Mouse (Mus musculus) CD8-positive naive resting alpha-beta T cell, adult 2 months (primary cell): ENCODE results near the gene Cpox.

ENCODE experiments used
- DNase-seq, 2 experiments: peaks; one replicate each; pipeline ENCODE4 v3.0.0; 2022; ENCODE audit warnings: low read depth in 2 of 2, low spot score in 2 of 2

Cpox gene

DNA sequence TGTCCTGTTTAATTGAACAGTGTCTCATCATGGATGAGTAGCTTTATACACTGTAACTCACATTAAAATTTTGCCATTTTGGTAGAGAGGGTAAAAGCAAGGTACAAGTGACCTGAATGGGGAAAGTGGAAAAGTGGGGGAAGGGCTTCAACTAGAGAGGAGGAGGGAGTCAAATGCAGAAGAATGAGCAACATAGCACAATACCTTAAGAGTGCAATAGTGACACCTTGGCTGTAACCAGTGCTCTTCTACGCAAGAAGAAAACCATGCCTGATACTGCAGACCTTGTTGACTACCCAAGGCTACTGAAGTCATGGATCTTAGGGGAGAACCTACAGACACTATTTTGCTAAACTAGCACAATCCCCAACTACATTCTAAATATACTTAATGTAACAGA, 27.2 kb downstream of the Cpox start:
- DNase-seq: no peak

- DNase-seq: no peak
Observed at GRCm38 (mm10) chr16:58700174-58700573, 30.1 kb downstream of the Cpox start.

DNA sequence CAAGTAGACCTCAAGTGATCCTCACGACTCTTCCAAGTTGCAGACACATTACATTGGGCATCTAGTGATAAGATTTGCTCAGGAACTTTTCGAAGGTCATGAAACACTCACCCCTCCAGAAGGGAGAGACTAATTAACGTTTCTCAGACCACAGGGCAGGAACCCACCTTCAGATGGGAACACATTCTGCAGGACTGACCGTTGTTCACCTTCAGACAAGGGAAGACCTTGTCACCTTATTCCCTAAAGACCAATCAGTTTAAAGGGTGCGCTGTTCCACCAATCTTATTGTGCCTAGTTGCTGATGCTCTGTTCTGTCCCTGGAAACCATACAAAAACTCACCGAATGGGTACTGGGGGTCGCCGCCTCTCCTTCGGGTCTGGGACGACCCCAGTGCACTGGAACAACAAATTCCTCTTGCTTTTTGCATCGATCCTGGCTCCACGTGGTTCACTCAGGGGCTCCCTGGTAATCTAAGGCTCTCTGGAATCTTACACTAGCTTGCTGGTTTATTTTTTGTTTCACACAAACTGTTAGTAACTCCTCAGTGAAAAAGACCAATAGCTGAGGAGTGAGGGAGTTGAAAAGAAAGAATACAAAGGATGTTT, 30.8 kb downstream of the Cpox start:
- no peak for DNase-seq

DNA sequence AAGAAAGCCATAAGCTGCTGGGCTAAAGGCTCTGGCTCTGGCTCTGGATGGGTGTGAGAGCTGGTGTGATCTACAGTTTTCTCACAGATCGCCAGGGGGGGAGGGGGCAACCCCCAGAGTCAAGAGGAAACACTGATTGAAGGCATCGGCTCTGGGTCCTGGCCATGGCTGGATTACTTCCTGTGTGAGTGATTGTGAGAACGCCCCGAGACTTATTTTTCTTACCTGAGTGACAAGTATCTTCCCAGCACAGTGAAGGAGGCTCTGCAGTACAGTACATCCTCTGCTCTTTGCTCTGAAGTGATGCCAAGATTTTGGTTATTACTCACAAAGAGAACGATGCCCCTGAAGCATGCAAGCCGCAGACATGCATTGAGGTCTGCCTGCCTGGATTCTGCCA, 31.7 kb downstream of the Cpox start:
- DNase-seq: no peak

DNA sequence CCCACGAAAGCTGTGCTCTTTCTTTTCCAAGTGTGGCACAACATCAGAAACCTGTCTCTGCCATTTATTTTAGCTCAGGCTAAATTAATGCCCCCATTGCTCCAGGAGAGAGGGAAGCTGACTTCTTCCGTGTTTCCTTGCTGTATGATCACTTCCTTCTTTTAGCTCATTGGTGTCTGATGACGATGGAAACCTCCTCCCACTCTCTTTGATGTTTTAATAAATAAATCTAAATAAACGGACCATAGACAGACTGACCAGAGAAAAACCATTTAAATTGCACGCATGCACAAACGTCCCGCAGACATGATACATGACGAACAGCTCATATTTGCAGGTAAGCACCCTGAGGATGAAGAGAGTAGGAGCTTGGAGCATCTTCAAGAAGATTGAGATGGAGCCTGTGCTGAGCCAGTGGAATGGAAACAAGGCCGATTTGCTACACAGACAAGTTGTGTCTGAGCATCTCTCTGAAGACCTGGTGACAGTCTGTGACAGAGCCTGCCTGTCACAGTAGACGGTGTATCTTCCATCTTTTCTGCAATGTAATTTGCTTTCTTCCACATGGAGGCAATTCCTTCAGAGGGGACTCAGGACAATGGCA, 32.3 kb downstream of the Cpox start:
- DNase-seq: no peak

DNA sequence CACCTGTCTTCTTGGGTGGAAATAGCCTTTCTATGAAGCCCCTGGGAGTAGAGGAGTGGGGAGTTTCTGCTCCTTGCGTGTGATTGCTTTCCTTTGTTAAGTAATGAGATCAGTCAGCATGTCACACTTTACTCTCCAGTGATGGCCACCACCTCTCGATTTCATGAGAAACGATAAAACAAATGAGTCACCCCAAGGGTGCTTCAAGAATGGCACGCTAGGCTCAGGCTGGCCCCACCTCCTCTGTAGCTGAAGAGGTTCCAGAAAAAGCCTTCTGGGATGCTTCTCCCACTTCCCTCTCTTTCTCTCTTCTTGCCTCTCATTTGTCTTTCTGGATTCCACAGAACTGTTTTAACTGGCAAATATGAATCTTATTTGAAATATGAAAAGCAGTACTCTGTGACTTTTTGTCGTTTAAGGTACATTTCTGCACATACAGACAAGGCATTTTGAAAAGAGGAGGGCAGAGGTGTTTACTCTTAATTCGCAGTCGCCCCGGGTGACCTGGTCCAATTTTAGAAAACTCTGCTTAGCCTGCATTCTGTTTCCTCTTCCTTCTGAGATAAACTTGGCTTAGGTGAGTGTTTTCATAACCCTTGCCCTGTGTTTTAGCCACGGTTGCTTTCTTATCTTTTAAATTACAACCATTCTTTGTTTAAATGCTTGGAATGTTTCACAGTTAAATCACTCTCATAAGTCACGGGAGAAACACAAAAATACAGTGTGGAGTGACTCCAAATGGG, 33.5 kb downstream of the Cpox start:
- DNase-seq: no peak

DNA sequence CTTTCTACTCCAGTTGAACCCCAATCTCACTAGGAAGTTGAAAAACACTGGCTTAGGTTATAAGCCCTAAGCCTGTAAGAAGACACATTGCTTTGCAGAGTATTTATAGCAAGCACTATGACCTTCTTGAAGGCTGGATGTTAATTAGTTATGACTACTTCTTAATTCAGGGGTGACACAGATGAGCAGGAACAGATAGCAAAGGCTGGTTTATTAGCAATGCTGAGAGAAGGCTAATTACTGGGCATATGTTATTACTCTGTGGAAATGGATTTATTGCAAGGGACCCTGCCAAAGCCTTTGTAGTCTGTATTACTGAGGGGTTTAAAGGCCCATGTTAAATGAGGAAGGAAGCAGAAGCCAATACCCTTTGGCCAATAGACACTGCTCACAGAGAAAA, 34.9 kb downstream of the Cpox start:
- DNase-seq: no peak

DNA sequence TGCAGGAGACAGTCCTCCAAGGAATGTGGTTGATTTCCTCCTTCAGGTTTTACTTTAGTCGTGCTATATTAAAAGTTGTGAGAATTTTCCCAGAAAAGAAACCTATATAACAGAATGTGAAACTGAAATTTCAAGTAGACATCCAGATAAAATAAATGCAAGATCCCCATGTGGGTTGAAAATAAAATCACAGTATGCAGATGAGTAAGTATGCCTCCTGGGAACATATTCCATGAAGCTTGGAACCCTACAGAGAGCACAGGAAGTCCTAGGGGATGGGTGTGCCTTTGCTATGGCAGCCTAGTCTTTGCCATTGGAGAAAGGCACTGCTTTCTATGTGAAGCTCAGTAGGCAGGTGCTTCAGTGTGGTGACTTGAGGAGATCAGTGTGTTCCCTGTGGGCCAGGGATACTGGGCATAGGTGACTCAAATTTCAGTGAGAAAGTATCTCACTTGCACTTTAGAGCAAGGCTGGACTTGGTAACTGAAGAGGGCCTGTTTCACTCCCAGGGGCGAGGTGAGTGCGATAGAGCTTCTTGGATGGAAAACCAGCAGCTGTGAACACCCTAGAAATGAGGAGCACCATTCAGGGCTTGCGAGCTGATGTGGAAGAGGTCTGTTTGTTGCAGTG, 37.3 kb downstream of the Cpox start:
- no peak for DNase-seq

GRCm38 (mm10) chr16:58708601-58709475, 38.7 kb downstream of the Cpox start:
- DNase-seq: no peak

GRCm38 (mm10) chr16:58709536-58709935, 39.4 kb downstream of the Cpox start:
- DNase-seq: no peak

DNA sequence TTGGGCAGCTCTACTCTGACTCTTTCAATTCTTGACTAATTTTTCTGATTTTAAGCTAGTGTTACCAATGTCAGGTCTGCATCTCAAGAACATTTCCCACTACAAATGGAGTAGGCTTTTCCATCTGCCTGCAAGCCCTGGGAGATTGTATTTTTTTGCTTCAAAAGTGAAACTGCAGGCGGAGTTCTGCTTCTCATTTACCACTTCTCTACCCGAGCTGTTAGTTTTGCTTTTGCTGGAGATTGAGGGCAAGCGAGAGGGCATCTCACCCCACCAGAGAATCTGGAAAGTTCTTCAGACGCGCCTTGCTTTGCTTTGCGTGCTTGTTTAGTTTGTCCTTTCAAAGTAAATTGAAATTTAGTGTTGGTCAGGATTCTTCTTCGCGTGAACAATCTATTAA, 42.1 kb downstream of the Cpox start:
- no peak for DNase-seq

- no peak for DNase-seq
Observed at GRCm38 (mm10) chr16:58713128-58713527, 43.0 kb downstream of the Cpox start.

DNA sequence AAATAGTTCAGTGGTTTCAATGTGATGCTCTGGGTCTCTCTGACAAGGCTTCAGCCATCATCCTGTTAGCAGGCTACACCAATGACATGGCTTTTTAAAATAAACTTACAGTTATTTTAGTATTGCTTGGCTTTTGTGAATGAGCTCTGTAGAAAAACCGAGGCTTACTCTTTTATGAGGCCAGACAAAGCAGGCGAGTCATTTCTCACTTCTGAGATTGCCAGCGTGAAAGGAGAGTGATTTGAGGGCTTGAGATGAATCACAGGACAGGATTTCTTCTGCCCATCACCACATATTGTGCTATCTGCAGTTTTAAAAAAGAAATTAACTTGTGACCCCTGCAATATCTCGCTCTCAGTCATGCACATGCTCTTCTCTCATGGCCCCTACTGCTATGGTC, 44.9 kb downstream of the Cpox start:
- no peak for DNase-seq

GRCm38 (mm10) chr16:58718666-58719120, 48.6 kb downstream of the Cpox start, which contains the start of gene Gpr15:
Gene Gpr15, minus strand, starts transcription at chr16:58719070.
- peak in 1 of 2 experiments; percentile 6 for DNase-seq

GRCm38 (mm10) chr16:58722292-58722691, 52.2 kb downstream of the Cpox start:
- no peak for DNase-seq

DNA sequence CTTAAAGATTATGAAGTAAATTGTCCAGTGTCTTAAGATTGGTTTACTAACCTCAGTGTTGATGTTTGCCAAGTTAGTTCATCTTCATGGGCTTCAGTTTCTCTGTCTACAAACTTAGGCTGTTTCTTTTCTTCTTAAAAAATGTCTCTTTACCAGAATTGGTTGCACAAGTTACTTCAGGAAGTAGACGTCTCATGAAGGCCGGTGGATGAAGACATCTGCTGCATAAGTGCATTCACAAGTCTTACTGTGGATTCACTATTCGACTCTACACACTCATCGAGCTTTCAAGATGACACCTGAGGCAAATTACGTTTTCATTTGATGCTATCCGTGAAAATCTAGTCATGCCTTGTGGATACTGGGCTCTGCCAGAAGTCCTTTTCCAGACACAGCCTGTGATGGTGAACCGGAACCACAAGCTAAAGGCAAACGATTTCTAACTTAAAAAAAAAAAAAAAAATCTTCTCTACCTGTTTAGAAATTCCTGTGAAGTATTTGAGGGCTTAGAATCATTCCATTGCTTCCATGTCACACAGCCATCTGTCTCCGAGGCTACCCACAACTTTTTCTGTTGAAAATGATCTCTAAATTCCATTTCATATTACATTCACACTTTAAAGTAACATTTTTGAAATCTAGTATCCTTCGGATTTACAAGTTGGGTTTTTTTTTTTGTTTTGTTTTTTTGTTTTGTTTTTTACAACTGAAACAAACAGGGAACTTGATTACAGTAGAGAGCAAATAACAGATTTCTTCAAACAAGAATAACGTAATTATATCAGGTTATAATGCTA, 56.8 kb downstream of the Cpox start:
- DNase-seq: no peak

- peak; percentile 93 for DNase-seq
Observed at GRCm38 (mm10) chr16:58727477-58728131, 57.5 kb downstream of the Cpox start, which contains the start of gene Cldnd1. Gene Cldnd1, plus strand, starts transcription at chr16:58727910.

DNA sequence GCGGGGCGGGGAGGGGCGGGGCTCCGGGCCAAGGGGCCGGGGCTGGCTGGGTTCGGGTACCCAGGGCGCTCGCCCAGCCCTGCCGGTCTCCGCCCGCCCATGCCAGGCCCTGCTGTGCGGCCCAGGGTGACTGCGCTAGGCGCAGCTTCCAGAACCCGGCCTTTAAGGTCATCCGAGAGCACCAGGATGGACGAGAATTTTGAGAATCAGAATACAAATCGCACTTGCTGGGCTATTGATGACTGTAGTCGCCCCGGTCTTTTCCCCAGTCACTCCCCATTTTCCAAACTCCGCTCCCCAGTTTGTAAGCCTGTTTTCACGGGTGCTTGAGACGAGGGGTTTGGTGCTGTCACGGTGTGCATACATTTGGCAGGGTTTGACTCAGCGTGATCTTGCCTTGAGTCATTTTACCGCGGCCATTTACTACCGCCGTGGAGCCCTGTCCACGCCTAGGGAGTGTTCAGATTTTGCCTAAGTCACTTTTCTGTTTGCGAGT, 58.1 kb downstream of the Cpox start:
- DNase-seq: no peak

- no peak for DNase-seq
Observed at GRCm38 (mm10) chr16:58738205-58738604, 68.1 kb downstream of the Cpox start.
